Mouse (Mus musculus) frontal cortex, postnatal 14 days (tissue): ENCODE results near the gene Cklf.
"Not testable (repeated sequence)": the region's sequence is repeated elsewhere in the genome, so short reads cannot be mapped to it uniquely, and the experiment has no call there.

Experiments
- DNase-seq, 2 experiments: peaks; one replicate each; pipeline ENCODE4 v3.0.0; 2022; ENCODE audit warnings: low spot score in 2 of 2

Cklf gene

GRCm38 (mm10) chr8:104264271-104264935 lies 13.7 kb downstream of the Cklf start:
- not testable (repeated sequence) for DNase-seq

- DNase-seq: no peak
These were observed 17.7 kb downstream of the Cklf start for GRCm38 (mm10) chr8:104268368-104268767.

GRCm38 (mm10) chr8:104268937-104269440 lies 18.3 kb downstream of the Cklf start:
- DNase-seq: no peak

- not testable (repeated sequence) for DNase-seq
These were observed 42.4 kb downstream of the Cklf start, which contains the start of gene Cmtm2a for GRCm38 (mm10) chr8:104293081-104293480. Gene Cmtm2a, minus strand, starts transcription at chr8:104293181.

- no peak for DNase-seq
These were observed 43.7 kb downstream of the Cklf start for GRCm38 (mm10) chr8:104294396-104294795.

- DNase-seq: not testable (repeated sequence)
These were observed 50.9 kb downstream of the Cklf start for GRCm38 (mm10) chr8:104301577-104301976.

- DNase-seq: not testable (repeated sequence)
These were observed 51.9 kb downstream of the Cklf start for GRCm38 (mm10) chr8:104302536-104302935.

GRCm38 (mm10) chr8:104304962-104305361 lies 54.3 kb downstream of the Cklf start:
- DNase-seq: no peak

- DNase-seq: not testable (repeated sequence)
These were observed 57.7 kb downstream of the Cklf start for GRCm38 (mm10) chr8:104308341-104308740.

- DNase-seq: not testable (repeated sequence)
These were observed 58.9 kb downstream of the Cklf start, which contains the start of the genes Gm45711 and Cmtm1 for GRCm38 (mm10) chr8:104309441-104310155. Gene Gm45711, minus strand, starts transcription at chr8:104310081. Gene Cmtm1, minus strand, starts transcription at chr8:104310145.

- DNase-seq: not testable (repeated sequence)
These were observed 61.4 kb downstream of the Cklf start for GRCm38 (mm10) chr8:104312023-104312422.

- no peak for DNase-seq
These were observed 62.6 kb downstream of the Cklf start for GRCm38 (mm10) chr8:104313311-104313710.
